Mouse (Mus musculus) heart, embryonic 13.5 days (tissue): Measurements from ENCODE around the gene Zswim3. TPM values are rescaled to one million over a fixed set of nuclear protein-coding genes. Genes with fewer than 3 reads are reported as not detected.

Experiments used
- ATAC-seq: fragments of 200-750 bp; cut with Nextera tagmentation; 2 replicates; pipeline ENCODE4 v1.8.0; 2017; ENCODE audit warnings: moderate TSS enrichment; ENCODE audit not compliant: insufficient number of reproducible peaks, low FRiP score, low TSS enrichment; ENCODE audit errors: extremely low read depth
- H3K27ac ChIP-seq: fragments of 300-500 bp; sonication (generic); replicated peaks from 2 replicates; pipeline ENCODE4 v1.5.1; 2015; ENCODE audit warnings: moderate library complexity, mild to moderate bottlenecking, inconsistent platforms
- H3K27me3 ChIP-seq: fragments of 300-500 bp; sonication (generic); replicated peaks from 2 replicates; pipeline ENCODE4 v1.6.1; 2015; ENCODE audit warnings: mild to moderate bottlenecking, inconsistent platforms
- H3K36me3 ChIP-seq: fragments of 300-500 bp; sonication (generic); 2 replicates; pipeline ENCODE4 v1.6.1; 2015; ENCODE audit warnings: mild to moderate bottlenecking, inconsistent platforms
- H3K4me1 ChIP-seq: fragments of 300-500 bp; sonication (generic); 2 replicates; pipeline ENCODE4 v1.6.1; 2015; ENCODE audit warnings: inconsistent platforms
- H3K4me2 ChIP-seq: fragments of 300-500 bp; sonication (generic); 2 replicates; pipeline ENCODE4 v1.6.1; 2015; ENCODE audit warnings: inconsistent platforms, mild to moderate bottlenecking, moderate library complexity
- H3K4me3 ChIP-seq: fragments of 300-500 bp; sonication (generic); 2 replicates; pipeline ENCODE4 v1.5.1; 2015; ENCODE audit warnings: moderate library complexity, mild to moderate bottlenecking, inconsistent platforms
- H3K9ac ChIP-seq: fragments of 300-500 bp; sonication (generic); 2 replicates; pipeline ENCODE4 v1.6.1; 2015; ENCODE audit warnings: inconsistent platforms, mild to moderate bottlenecking, moderate library complexity
- H3K9me3 ChIP-seq: fragments of 300-500 bp; sonication (generic); 2 replicates; pipeline ENCODE4 v1.6.1; 2016; ENCODE audit warnings: inconsistent platforms
- WGBS: fragments of 180-500 bp; shearing (Covaris S2); methylation state at CpG from one replicate; pipeline ENCODE4 v1.1.7; 2015; ENCODE audit warnings: mixed read lengths; 5-methylcytosine and 5-hydroxymethylcytosine counted together
- polyA plus RNA-seq: library from polyadenylated mRNA; unstranded; fragments of >200 nt; fragmentation: Nextera tagmentation; extraction: Ambion mirVana; gene quantifications from 2 replicates; pipeline ENCODE4 v1.2.1, GENCODE M21; 2015

Zswim3 gene
- polyA plus RNA-seq, 1 experiment from 2014 or later: 5.0 TPM

- Histone ChIP-seq H3K4me3 (peak overlapping the region; percentile 98), H3K4me2 (peak overlapping the region; percentile 95), H3K36me3 (peaks cover 59% of the 10 kb centered on the region), H3K9ac (peak overlapping the region; percentile 95), H3K9me3 (no peaks in the 10 kb centered on the region), H3K27ac (peak overlapping the region; percentile 79), H3K4me1 (peaks cover 36% of the 10 kb centered on the region), H3K27me3 (no peaks in the 10 kb centered on the region)
- no peak for ATAC-seq
- WGBS: 2% methylated on average over 15 of the region's 15 CpGs
These were observed 34.6 kb upstream of the Zswim3 start for GRCm38 (mm10) chr2:164770279-164770678.

- Histone ChIP-seq H3K27ac (no peak overlapping the region; the same call in 1 of the 2 replicates), H3K9me3 (no peaks in the 10 kb centered on the region), H3K4me1 (peaks cover 36% of the 10 kb centered on the region), H3K4me2 (peak overlapping the region; percentile 95), H3K4me3 (peak overlapping the region; percentile 98), H3K36me3 (peaks cover 51% of the 10 kb centered on the region), H3K27me3 (no peaks in the 10 kb centered on the region), H3K9ac (peak overlapping the region; percentile 95)
- 68% methylated on average over 8 of the region's 8 CpGs for WGBS
- ATAC-seq: no peak
These were observed 33.8 kb upstream of the Zswim3 start for GRCm38 (mm10) chr2:164771123-164771522.

- Histone ChIP-seq H3K27me3 (peaks cover 18% of the 10 kb centered on the region), H3K9ac (no peak overlapping the region), H3K36me3 (peaks cover 28% of the 10 kb centered on the region), H3K4me3 (no peak overlapping the region), H3K4me1 (peaks cover 32% of the 10 kb centered on the region), H3K4me2 (peak overlapping the region; percentile 18; the same call in 1 of the 2 replicates), H3K27ac (peak overlapping the region; percentile 36), H3K9me3 (no peaks in the 10 kb centered on the region)
- ATAC-seq: no peak
- WGBS: 74% methylated on average over 14 of the region's 14 CpGs
These were observed 31.5 kb upstream of the Zswim3 start for GRCm38 (mm10) chr2:164773229-164773988.

DNA sequence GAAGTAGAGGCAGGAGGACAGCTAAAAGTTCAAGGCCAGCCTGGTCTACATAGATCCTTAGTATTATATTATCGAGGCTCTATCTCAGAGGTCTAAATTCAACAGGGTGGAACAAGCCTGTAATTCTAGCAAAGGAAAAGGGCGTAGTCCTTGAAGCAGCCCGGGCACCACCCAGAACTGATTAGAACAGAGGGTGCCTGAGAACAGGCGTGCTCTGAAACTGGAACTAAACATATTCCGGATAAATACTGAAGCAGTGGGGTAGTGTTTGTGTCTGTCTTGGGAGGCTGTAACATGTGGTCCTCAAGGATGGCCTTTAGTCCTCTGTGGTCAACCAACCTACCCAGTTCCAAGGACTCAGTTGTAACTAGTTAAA lies 30.9 kb upstream of the Zswim3 start:
- peaks cover 26% of the 10 kb centered on the region for H3K36me3 ChIP-seq
- no peak for ATAC-seq
- H3K27ac ChIP-seq: peak overlapping the region; percentile 36; the same call in 1 of the 2 replicates
- H3K9me3 ChIP-seq: no peaks in the 10 kb centered on the region
- peaks cover 18% of the 10 kb centered on the region for H3K27me3 ChIP-seq
- 62% methylated on average over 5 of the region's 5 CpGs for WGBS
- no peak overlapping the region for H3K9ac ChIP-seq
- peaks cover 30% of the 10 kb centered on the region for H3K4me1 ChIP-seq
- no peak overlapping the region for H3K4me3 ChIP-seq
- no peak overlapping the region for H3K4me2 ChIP-seq

DNA sequence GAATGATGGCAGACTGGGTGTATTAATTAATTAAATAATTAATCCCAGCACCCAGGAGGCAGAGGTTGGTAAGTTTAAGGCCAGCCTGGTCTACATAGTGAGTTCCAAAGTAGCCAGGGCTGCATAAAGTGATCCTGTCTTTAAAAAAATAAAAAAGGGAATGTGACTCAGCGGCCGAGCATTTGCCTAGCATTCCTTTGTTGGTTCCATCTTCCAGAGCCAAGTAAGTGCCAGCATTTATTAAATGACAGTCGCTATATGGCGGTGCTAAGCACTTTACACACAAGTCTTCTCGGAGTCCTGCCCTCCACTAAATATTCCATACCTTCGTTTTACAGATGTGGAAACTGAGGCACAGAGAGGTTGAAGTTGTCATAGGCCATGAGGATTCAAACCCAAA lies 28.8 kb upstream of the Zswim3 start:
- no peak overlapping the region for H3K4me2 ChIP-seq
- H3K27me3 ChIP-seq: peaks cover 22% of the 10 kb centered on the region
- no peak for ATAC-seq
- peaks cover 17% of the 10 kb centered on the region for H3K4me1 ChIP-seq
- H3K9me3 ChIP-seq: no peaks in the 10 kb centered on the region
- no peak overlapping the region for H3K4me3 ChIP-seq
- H3K27ac ChIP-seq: no peak overlapping the region
- peaks cover 24% of the 10 kb centered on the region for H3K36me3 ChIP-seq
- WGBS: 78% methylated on average over 6 of the region's 6 CpGs
- H3K9ac ChIP-seq: no peak overlapping the region

DNA sequence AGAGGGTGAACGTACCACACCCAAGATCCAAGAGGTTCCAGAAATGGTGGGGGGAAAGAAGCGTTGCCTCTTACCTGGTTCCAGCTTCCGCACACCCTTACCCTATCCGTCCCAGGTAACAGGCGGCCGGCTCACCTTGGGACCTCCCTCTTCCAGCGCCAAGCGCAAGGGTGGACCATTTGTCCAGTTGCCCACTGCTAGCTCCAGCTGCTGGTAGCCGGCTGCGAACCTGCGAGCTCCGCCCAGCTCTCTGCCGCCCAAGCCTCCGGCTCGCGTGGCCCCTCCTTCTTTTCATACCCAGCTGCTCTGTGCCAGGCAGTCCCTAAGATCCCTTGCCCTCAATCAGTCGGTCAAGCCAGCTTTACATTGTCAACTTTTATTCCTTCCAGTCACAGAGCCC lies 28.1 kb upstream of the Zswim3 start:
- Histone ChIP-seq H3K27me3 (peaks cover 22% of the 10 kb centered on the region), H3K27ac (no peak overlapping the region), H3K36me3 (peaks cover 18% of the 10 kb centered on the region), H3K4me3 (no peak overlapping the region), H3K4me1 (peaks cover 10% of the 10 kb centered on the region), H3K9ac (no peak overlapping the region), H3K9me3 (no peaks in the 10 kb centered on the region), H3K4me2 (no peak overlapping the region)
- WGBS: 58% methylated on average over 17 of the region's 17 CpGs
- ATAC-seq: no peak

- Histone ChIP-seq H3K27me3 (peaks cover 22% of the 10 kb centered on the region), H3K36me3 (peaks cover 11% of the 10 kb centered on the region), H3K9ac (no peak overlapping the region), H3K4me2 (no peak overlapping the region), H3K9me3 (no peaks in the 10 kb centered on the region), H3K27ac (no peak overlapping the region), H3K4me1 (peaks cover 4% of the 10 kb centered on the region; the same call in 1 of the 2 replicates), H3K4me3 (no peak overlapping the region)
- no peak for ATAC-seq
- WGBS: 72% methylated on average over 30 of the region's 30 CpGs
These were observed 27.5 kb upstream of the Zswim3 start for GRCm38 (mm10) chr2:164777246-164778014.

- Histone ChIP-seq H3K27me3 (peaks cover 22% of the 10 kb centered on the region), H3K9ac (no peak overlapping the region), H3K36me3 (peaks cover 6% of the 10 kb centered on the region), H3K4me2 (no peak overlapping the region), H3K4me3 (no peak overlapping the region), H3K4me1 (0 out of 2 replicates have a peak, but pooled peaks cover 4% of the 10 kb centered on the region), H3K9me3 (no peaks in the 10 kb centered on the region), H3K27ac (no peak overlapping the region)
- no peak for ATAC-seq
- WGBS: 86% methylated on average over 11 of the region's 11 CpGs
These were observed 26.9 kb upstream of the Zswim3 start for GRCm38 (mm10) chr2:164778015-164778287.

GRCm38 (mm10) chr2:164778809-164779208 lies 26.1 kb upstream of the Zswim3 start:
- no peaks in the 10 kb centered on the region for H3K36me3 ChIP-seq
- no peaks in the 10 kb centered on the region for H3K9me3 ChIP-seq
- ATAC-seq: no peak
- no peak overlapping the region for H3K4me3 ChIP-seq
- H3K27me3 ChIP-seq: peaks cover 22% of the 10 kb centered on the region
- no peaks in the 10 kb centered on the region for H3K4me1 ChIP-seq
- no peak overlapping the region for H3K9ac ChIP-seq
- H3K27ac ChIP-seq: no peak overlapping the region
- no peak overlapping the region for H3K4me2 ChIP-seq
- 66% methylated on average over 7 of the region's 7 CpGs for WGBS

GRCm38 (mm10) chr2:164779481-164780086 lies 25.3 kb upstream of the Zswim3 start, which contains the start of gene Tnnc2:
TSS of gene Tnnc2 (minus strand) at chr2:164779967.
- no peak within 1 kb of the TSS for H3K27ac ChIP-seq
- 63% methylated on average over 8 of the region's 8 CpGs for WGBS
- H3K9me3 ChIP-seq: no peaks in the 10 kb centered on the region
- H3K4me1 ChIP-seq: peaks cover 3% of the 10 kb centered on the region
- 0 out of 2 replicates have a peak, but pooled peaks have one; percentile 34 for ATAC-seq
- H3K4me3 ChIP-seq: no peak within 1 kb of the TSS
- peaks cover 22% of the 10 kb centered on the region for H3K27me3 ChIP-seq
- H3K9ac ChIP-seq: no peak within 1 kb of the TSS
- no peaks in the 10 kb centered on the region for H3K36me3 ChIP-seq
- H3K4me2 ChIP-seq: no peak within 1 kb of the TSS

DNA sequence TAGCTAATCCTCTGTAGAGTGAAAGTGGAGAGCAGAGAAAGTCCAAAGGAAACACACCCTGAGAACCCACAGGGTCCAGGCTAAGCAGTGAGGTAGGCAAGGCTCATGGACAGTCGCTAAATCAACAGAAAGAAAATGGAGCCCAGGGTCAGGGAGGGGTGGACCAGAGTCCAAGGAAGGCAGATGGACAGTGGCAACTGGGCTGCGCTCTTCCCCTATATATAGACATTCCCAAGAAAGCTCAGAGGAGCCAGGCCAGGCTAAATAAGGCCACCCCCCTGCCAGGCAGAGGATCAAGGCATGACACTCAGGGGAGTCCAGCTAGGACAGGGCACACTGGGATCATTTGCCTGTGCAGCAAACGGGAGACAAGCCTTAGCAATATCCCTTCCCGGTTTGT lies 23.0 kb upstream of the Zswim3 start:
- Histone ChIP-seq H3K9ac (no peak overlapping the region), H3K27ac (no peak overlapping the region), H3K36me3 (no peaks in the 10 kb centered on the region), H3K9me3 (no peaks in the 10 kb centered on the region), H3K4me3 (no peak overlapping the region), H3K4me1 (peaks cover 15% of the 10 kb centered on the region), H3K4me2 (no peak overlapping the region), H3K27me3 (peaks cover 16% of the 10 kb centered on the region)
- 54% methylated on average over 4 of the region's 4 CpGs for WGBS
- ATAC-seq: no peak
